Mouse (Mus musculus) cerebellum, adult 2 months (tissue): ENCODE data around the gene Fyco1.

Experiments
- CTCF ChIP-seq: fragments of 200-500 bp; IDR thresholded peaks from 2 replicates; pipeline ENCODE4 v1.5.1; 2011; ENCODE audit warnings: low read depth, mild to moderate bottlenecking, control low read depth, low read length, moderate library complexity, borderline replicate concordance; ENCODE audit not compliant: insufficient read depth
- POLR2A ChIP-seq: fragments of 200-500 bp; IDR thresholded peaks from 2 replicates; pipeline ENCODE4 v1.6.1; 2011; ENCODE audit warnings: low read length, control low read depth, borderline replicate concordance; ENCODE audit not compliant: insufficient read depth

DNA sequence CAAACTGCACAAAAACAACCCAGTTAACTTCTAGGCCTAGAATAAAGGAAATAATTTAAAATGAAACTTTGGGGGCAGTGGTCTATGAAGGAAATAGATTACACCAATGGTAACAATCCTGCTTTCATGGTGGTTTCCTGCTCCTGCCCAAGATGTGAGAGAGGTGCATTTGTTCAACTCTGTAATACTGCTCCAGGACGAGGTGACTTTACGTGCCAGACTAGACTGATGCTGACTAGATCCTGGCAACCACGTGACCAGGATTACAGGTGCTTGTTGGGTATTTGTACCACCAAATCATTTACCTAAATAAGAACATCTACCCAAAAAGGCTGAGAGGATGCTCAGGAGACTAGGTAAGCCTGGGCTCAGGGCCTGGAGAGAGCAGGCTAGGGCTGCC, 39.9 kb downstream of the Fyco1 start:
- TF ChIP-seq POLR2A: no peak
- no peak for TF ChIP-seq CTCF
